8 mouse cellular contexts compared by ENCODE assay signal in the genomic region with DNA sequence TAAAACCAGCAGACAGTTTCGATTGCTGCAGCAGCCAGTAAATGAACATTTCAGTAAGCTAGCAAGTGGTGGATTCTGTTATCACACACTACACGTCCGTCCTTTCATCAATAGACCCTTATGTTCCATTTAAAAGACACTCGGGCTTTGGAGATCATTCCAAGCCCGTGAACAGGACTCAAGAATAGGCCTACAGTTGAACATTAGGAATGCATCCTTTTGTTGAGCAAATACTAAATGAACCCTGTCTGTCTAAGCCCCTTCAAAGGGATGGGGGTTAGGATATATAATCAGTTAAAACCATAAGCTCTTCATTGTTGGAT. TPM values are rescaled to one million over a fixed set of nuclear protein-coding genes. Genes with fewer than 3 reads are reported as not detected.
DNase-seq lines count a peak whose midpoint lies in the region; ATAC-seq and TF ChIP-seq lines count a peak whose summit lies in the region.

No protein-coding gene starts in this region.

- peaks cover 82% of the 10 kb centered on the region for H3K27me3 ChIP-seq in heart, embryonic 14.5 days (ENCODE audit: control insufficient read depth, insufficient read depth, low read length)
- H3K27me3 ChIP-seq in hindbrain, embryonic 11.5 days (ENCODE audit: control insufficient read depth, insufficient read depth, low read length) = peaks cover 66% of the 10 kb centered on the region
- peaks cover 100% of the 10 kb centered on the region for H3K27me3 ChIP-seq in midbrain, embryonic 10.5 days (ENCODE audit: low read depth, poor library complexity, severe bottlenecking)

- H3K4me3 ChIP-seq in heart, embryonic 14.5 days (ENCODE audit: control insufficient read depth in 1 of 2, insufficient read depth in 1 of 2, low read depth in 1 of 2, low read length in 2 of 2) = peak overlapping the region; percentile 58 to 64
- peak overlapping the region; percentile 70 to 75 for H3K4me3 ChIP-seq in ES-E14 (ENCODE audit: insufficient read depth in 1 of 2, low read depth in 1 of 2, low read length in 2 of 2, poor library complexity in 1 of 2, severe bottlenecking in 1 of 2)
- peak overlapping the region; percentile 43 for H3K4me3 ChIP-seq in hindbrain, embryonic 11.5 days (ENCODE audit: low read depth, low read length)
- peak overlapping the region; percentile 69 for H3K4me3 ChIP-seq in midbrain, embryonic 10.5 days

- intact Hi-C loops in heart, postnatal 14 days (cut with DNase I) = no loop called here

- H3K36me3 ChIP-seq in heart, embryonic 14.5 days (ENCODE audit: control insufficient read depth, insufficient read depth, low read length) = no peaks in the 10 kb centered on the region
- no peaks in the 10 kb centered on the region for H3K36me3 ChIP-seq in ES-E14 (ENCODE audit: control insufficient read depth, insufficient read depth, low read length, poor library complexity, severe bottlenecking)
- no peaks in the 10 kb centered on the region for H3K36me3 ChIP-seq in hindbrain, embryonic 11.5 days (ENCODE audit: control insufficient read depth, insufficient read depth, low read length)
- H3K36me3 ChIP-seq in midbrain, embryonic 10.5 days = no peaks in the 10 kb centered on the region

- no peaks in the 10 kb centered on the region for H3K9me3 ChIP-seq in heart, embryonic 14.5 days (ENCODE audit: control insufficient read depth, low read length)
- H3K9me3 ChIP-seq in ES-E14 (ENCODE audit: control insufficient read depth, insufficient read depth, low read depth, low read length) = no peaks in the 10 kb centered on the region
- H3K9me3 ChIP-seq in hindbrain, embryonic 11.5 days (ENCODE audit: control insufficient read depth, low read length) = no peaks in the 10 kb centered on the region
- H3K9me3 ChIP-seq in midbrain, embryonic 10.5 days (replicated peaks) = no peaks in the 10 kb centered on the region

- no peak for DNase-seq in heart, postnatal 14 days
- DNase-seq in ES-E14 (ENCODE audit: low read depth, low spot score) = no peak
- DNase-seq in hindbrain, embryonic 11.5 days (ENCODE audit: low spot score) = no peak
- no peak for DNase-seq in midbrain, embryonic 10.5 days (ENCODE audit: low spot score)
- DNase-seq in spleen, adult 18-20 months = no peak
- DNase-seq in adrenal gland, postnatal 10 days = no peak

- no peak overlapping the region for H3K27ac ChIP-seq in heart, embryonic 14.5 days (replicated peaks in 1 of 2; ENCODE audit: control insufficient read depth in 1 of 2, insufficient read depth in 1 of 2, low read depth in 2 of 2, low read length in 2 of 2)
- H3K27ac ChIP-seq in ES-E14 (ENCODE audit: insufficient read depth, low read depth, low read length, poor library complexity, severe bottlenecking) = no peak overlapping the region
- peak overlapping the region; percentile 72 for H3K27ac ChIP-seq in hindbrain, embryonic 11.5 days (ENCODE audit: low read depth, low read length)
- H3K27ac ChIP-seq in midbrain, embryonic 10.5 days (replicated peaks) = no peak overlapping the region

- WGBS in heart, embryonic 14.5 days = 12% methylated on average over 5 of the region's 5 CpGs
- 10% methylated on average over 5 of the region's 5 CpGs for WGBS in hindbrain, embryonic 11.5 days
- 8% methylated on average over 5 of the region's 5 CpGs for WGBS in midbrain, embryonic 10.5 days

- H3K4me1 ChIP-seq in heart, embryonic 14.5 days (ENCODE audit: control insufficient read depth in 2 of 2, insufficient read depth in 2 of 2, low read length in 2 of 2) = 0 out of 4 replicates have a peak, but pooled peaks cover 0 to 3% of the 10 kb centered on the region in 2 experiments
- peaks cover 3 to 6% of the 10 kb centered on the region in 2 experiments; a peak in 2 of 4 replicates for H3K4me1 ChIP-seq in ES-E14 (ENCODE audit: control insufficient read depth in 2 of 2, insufficient read depth in 2 of 2, low read length in 2 of 2, poor library complexity in 1 of 2)
- H3K4me1 ChIP-seq in hindbrain, embryonic 11.5 days (replicated peaks; ENCODE audit: control insufficient read depth, insufficient read depth, low read length) = no peaks in the 10 kb centered on the region
- peaks cover 15% of the 10 kb centered on the region for H3K4me1 ChIP-seq in midbrain, embryonic 10.5 days

- H3K9ac ChIP-seq in heart, embryonic 14.5 days (ENCODE audit: low read length) = peak overlapping the region; percentile 51
- H3K9ac ChIP-seq in ES-E14 (ENCODE audit: insufficient read depth, low read depth, low read length, poor library complexity, severe bottlenecking) = peak overlapping the region; percentile 53; the same call in 1 of the 2 replicates
- no peak overlapping the region for H3K9ac ChIP-seq in hindbrain, embryonic 11.5 days (ENCODE audit: low read depth, low read length)

- peak overlapping the region; percentile 84 for H3K4me2 ChIP-seq in heart, embryonic 14.5 days (ENCODE audit: low read length)
- H3K4me2 ChIP-seq in hindbrain, embryonic 11.5 days (replicated peaks; ENCODE audit: low read depth, low read length) = peak overlapping the region; percentile 80

- ATAC-seq in heart, embryonic 14.5 days (ENCODE audit: insufficient number of reproducible peaks, insufficient read depth, low FRiP score, low read depth) = no peak
- ATAC-seq in hindbrain, embryonic 11.5 days (ENCODE audit: low FRiP score) = no peak
- ATAC-seq in megakaryocyte-erythroid progenitor cell, adult 5-6 weeks (replicated peaks; ENCODE audit: low FRiP score, low TSS enrichment, poor library complexity, severe bottlenecking) = no peak

- in situ Hi-C loops in ES-E14 (cut with MboI; ENCODE audit: low sequenced_read_pairs in 2 of 2, unreplicated experiment in 2 of 2) = no loop called here

TF ChIP-seq in ES-E14, 5 proteins besides CTCF, POLR2A, EP300 and RAD21:
- TF ChIP-seq HCFC1 (IDR thresholded peaks at IDR 0.05; ENCODE audit: borderline replicate concordance, insufficient read depth, low read length) (no peak), ZC3H11A (IDR thresholded peaks at IDR 0.05; ENCODE audit: borderline replicate concordance, low read depth, low read length) (no peak), MAFK (IDR thresholded peaks at IDR 0.05; ENCODE audit: insufficient read depth, low read depth, low read length) (no peak), ZNF384 (IDR thresholded peaks at IDR 0.05; ENCODE audit: low read depth, low read length) (no peak), CHD2 (IDR thresholded peaks at IDR 0.05; ENCODE audit: low read depth, low read length) (no peak)

RNA-seq across cellular contexts. Expression of a gene that starts 14.6 kb away (rescaled TPM):
- polyA plus RNA-seq in heart, embryonic 14.5 days (2014; fragmentation: Nextera tagmentation; extraction: Ambion mirVana) = 0.22 TPM in 1 of 2 replicates, not detected in the other
- total RNA-seq in heart, postnatal 14 days (2021) = under 1 TPM; 0.22 to 0.26 TPM
- total RNA-seq in ES-E14 (2012; rRNA removed) = 0.16 and 0.27 TPM in 2 replicates
- polyA plus RNA-seq in hindbrain, embryonic 11.5 days (2014; fragmentation: Nextera tagmentation; extraction: Ambion mirVana) = 15.5 and 20.6 TPM in 2 replicates
- 2.3 and 2.5 TPM in 2 replicates for polyA plus RNA-seq in midbrain, embryonic 10.5 days (2016; fragmentation: Nextera tagmentation; extraction: Ambion mirVana)
- total RNA-seq in adrenal gland, postnatal 10 days (2021) = under 1 TPM; 0.33 to 0.36 TPM
- total RNA-seq in megakaryocyte-erythroid progenitor cell, adult 5-6 weeks (2014; fragmentation: Nextera tagmentation) = not detected in 2 replicates
- not detected in 2 replicates for total RNA-seq in megakaryocyte-erythroid progenitor cell, adult 5-6 weeks (2017)
